Mouse (Mus musculus) forebrain, embryonic 11.5 days (tissue): ENCODE results near the gene Sh2b3. TPM values are rescaled to one million over a fixed set of nuclear protein-coding genes. Genes with fewer than 3 reads are reported as not detected.
A peak's percentile ranks its signal among the peaks of the same experiment; 100 is the strongest.
"Not testable (repeated sequence)": the region's sequence is repeated elsewhere in the genome, so short reads cannot be mapped to it uniquely, and the experiment has no call there.

Experiments used
- ATAC-seq: fragments of 200-750 bp; cut with Nextera tagmentation; replicated peaks from 2 replicates; pipeline ENCODE4 v1.8.0; 2017; ENCODE audit warnings: moderate TSS enrichment; ENCODE audit not compliant: low FRiP score
- DNase-seq: peaks from one replicate; pipeline ENCODE4 v3.0.0-alpha.2; 2017; ENCODE audit warnings: low spot score
- H3K27ac ChIP-seq: fragments of 300-500 bp; sonication (generic); 2 replicates; pipeline ENCODE4 v1.5.1; 2014; ENCODE audit warnings: low read depth, low read length
- H3K27me3 ChIP-seq: fragments of 300-500 bp; sonication (generic); 2 replicates; pipeline ENCODE4 v1.6.1; 2014; ENCODE audit warnings: mild to moderate bottlenecking, low read length, mixed read lengths; ENCODE audit not compliant: control insufficient read depth, insufficient read depth
- H3K36me3 ChIP-seq: fragments of 300-500 bp; sonication (generic); 2 replicates; pipeline ENCODE4 v1.6.1; 2014; ENCODE audit warnings: mild to moderate bottlenecking, low read length, moderate library complexity, mixed read lengths; ENCODE audit not compliant: control insufficient read depth, insufficient read depth
- H3K4me1 ChIP-seq: fragments of 300-500 bp; sonication (generic); replicated peaks from 2 replicates; pipeline ENCODE4 v1.6.1; 2014; ENCODE audit warnings: low read length, mixed read lengths; ENCODE audit not compliant: control insufficient read depth, insufficient read depth
- H3K4me2 ChIP-seq: fragments of 300-500 bp; sonication (generic); 2 replicates; pipeline ENCODE4 v1.6.1; 2014; ENCODE audit warnings: low read depth, mild to moderate bottlenecking, low read length, moderate library complexity, mixed read lengths; ENCODE audit not compliant: severe bottlenecking
- H3K4me3 ChIP-seq: fragments of 300-500 bp; sonication (generic); 2 replicates; pipeline ENCODE4 v1.5.1; 2014; ENCODE audit warnings: low read depth, low read length
- H3K9ac ChIP-seq: fragments of 300-500 bp; sonication (generic); 2 replicates; pipeline ENCODE4 v1.6.1; 2014; ENCODE audit warnings: low read length
- H3K9me3 ChIP-seq: fragments of 300-500 bp; sonication (generic); 2 replicates; pipeline ENCODE4 v1.6.1; 2016; ENCODE audit warnings: low read length, mixed read lengths; ENCODE audit not compliant: control insufficient read depth
- WGBS: fragments of 180-500 bp; shearing (Covaris S2); extraction: QIAGEN DNeasy Blood & Tissue Kit; methylation state at CpG from one replicate; pipeline ENCODE4 v1.1.7; 2014; 5-methylcytosine and 5-hydroxymethylcytosine counted together
- polyA plus RNA-seq: library from polyadenylated mRNA; unstranded; fragments of >200 nt; fragmentation: Nextera tagmentation; extraction: Ambion mirVana; gene quantifications from 2 replicates; pipeline ENCODE4 v1.2.1, GENCODE M21; 2014

The Sh2b3 gene
- polyA plus RNA-seq, 1 experiment from 2014 or later = 9.8 TPM

- Histone ChIP-seq H3K9ac (peak overlapping the region; percentile 86), H3K4me1 (peaks cover 19% of the 10 kb centered on the region), H3K4me3 (peak overlapping the region; percentile 85), H3K9me3 (no peaks in the 10 kb centered on the region), H3K36me3 (peaks cover 15% of the 10 kb centered on the region; the same call in 1 of the 2 replicates), H3K4me2 (peak overlapping the region; percentile 57), H3K27ac (peak overlapping the region; percentile 25; the same call in 1 of the 2 replicates), H3K27me3 (no peaks in the 10 kb centered on the region)
- ATAC-seq (no peak), DNase-seq (no peak)
- 43% methylated on average over 20 of the region's 20 CpGs for WGBS
These were observed 12.3 kb upstream of the Sh2b3 start for GRCm38 (mm10) chr5:121849478-121850349.

- Histone ChIP-seq H3K27me3 (peaks cover 6% of the 10 kb centered on the region), H3K36me3 (peaks cover 15% of the 10 kb centered on the region; the same call in 1 of the 2 replicates), H3K4me1 (peaks cover 17% of the 10 kb centered on the region), H3K27ac (peak within 1 kb of the TSS; percentile 37; the same call in 1 of the 2 replicates), H3K9me3 (no peaks in the 10 kb centered on the region), H3K9ac (peak within 1 kb of the TSS; percentile 86), H3K4me2 (peak within 1 kb of the TSS; percentile 71), H3K4me3 (peak within 1 kb of the TSS; percentile 85)
- WGBS = under 1% methylated on average over 33 of the region's 42 CpGs
- DNase-seq (peak; percentile 98), ATAC-seq (peak; percentile 95)
These were observed 11.3 kb upstream of the Sh2b3 start, which contains the start of gene Pheta1 for GRCm38 (mm10) chr5:121848743-121849142. Gene Pheta1, plus strand, starts transcription at chr5:121848984.

- peak overlapping the region; percentile 86 for H3K9ac ChIP-seq
- H3K27me3 ChIP-seq = peaks cover 13% of the 10 kb centered on the region
- ATAC-seq (peak; percentile 32; the same call in 1 of the 2 replicates), DNase-seq (peak; percentile 77)
- WGBS = 1% methylated on average over 17 of the region's 17 CpGs
- H3K27ac ChIP-seq = 0 out of 2 replicates have a peak overlapping the region, but pooled peaks have one; percentile 37
- H3K9me3 ChIP-seq = no peaks in the 10 kb centered on the region
- peaks cover 13% of the 10 kb centered on the region; the same call in 1 of the 2 replicates for H3K36me3 ChIP-seq
- H3K4me3 ChIP-seq = peak overlapping the region; percentile 85
- H3K4me2 ChIP-seq = peak overlapping the region; percentile 71
- peaks cover 17% of the 10 kb centered on the region for H3K4me1 ChIP-seq
These were observed 10.6 kb upstream of the Sh2b3 start for GRCm38 (mm10) chr5:121848035-121848519.

- DNase-seq, H3K27ac ChIP-seq, ATAC-seq, H3K9ac ChIP-seq, H3K4me2 ChIP-seq, H3K36me3 ChIP-seq, H3K4me3 ChIP-seq, H3K9me3 ChIP-seq: not testable (repeated sequence)
- 87% methylated on average over 3 of the region's 3 CpGs for WGBS
- peaks cover 19% of the 10 kb centered on the region for H3K27me3 ChIP-seq
- peaks cover 17% of the 10 kb centered on the region for H3K4me1 ChIP-seq
These were observed 9.8 kb upstream of the Sh2b3 start for GRCm38 (mm10) chr5:121847269-121847668.

- ATAC-seq (no peak), DNase-seq (no peak)
- Histone ChIP-seq H3K9ac (no peak overlapping the region), H3K4me1 (peaks cover 17% of the 10 kb centered on the region), H3K36me3 (0 out of 2 replicates have a peak, but pooled peaks cover 3% of the 10 kb centered on the region), H3K9me3 (no peaks in the 10 kb centered on the region), H3K27ac (no peak overlapping the region), H3K27me3 (peaks cover 26% of the 10 kb centered on the region), H3K4me2 (no peak overlapping the region), H3K4me3 (no peak overlapping the region)
- WGBS = 85% methylated on average over 11 of the region's 11 CpGs
These were observed 8.9 kb upstream of the Sh2b3 start for GRCm38 (mm10) chr5:121846322-121846721.

- Histone ChIP-seq H3K27ac (no peak overlapping the region), H3K9ac (no peak overlapping the region), H3K27me3 (peaks cover 26% of the 10 kb centered on the region), H3K4me1 (peaks cover 15% of the 10 kb centered on the region), H3K36me3 (no peaks in the 10 kb centered on the region), H3K9me3 (no peaks in the 10 kb centered on the region), H3K4me2 (no peak overlapping the region), H3K4me3 (no peak overlapping the region)
- ATAC-seq = no peak
- no peak for DNase-seq
- WGBS = 53% methylated on average over 4 of the region's 4 CpGs
These were observed 7.9 kb upstream of the Sh2b3 start for GRCm38 (mm10) chr5:121845361-121845760.

- Histone ChIP-seq H3K36me3 (no peaks in the 10 kb centered on the region), H3K4me3 (no peak overlapping the region), H3K4me2 (peak overlapping the region; percentile 86), H3K9me3 (no peaks in the 10 kb centered on the region), H3K9ac (peak overlapping the region; percentile 70), H3K27me3 (peaks cover 38% of the 10 kb centered on the region), H3K27ac (no peak overlapping the region), H3K4me1 (peaks cover 15% of the 10 kb centered on the region)
- DNase-seq = no peak
- ATAC-seq = no peak
- 18% methylated on average over 17 of the region's 17 CpGs for WGBS
These were observed 5.9 kb upstream of the Sh2b3 start for GRCm38 (mm10) chr5:121843138-121843905.

- peaks cover 16% of the 10 kb centered on the region for H3K4me1 ChIP-seq
- H3K9ac ChIP-seq = peak overlapping the region; percentile 70
- no peak overlapping the region for H3K27ac ChIP-seq
- H3K27me3 ChIP-seq = peaks cover 45% of the 10 kb centered on the region
- peak; percentile 49; the same call in 1 of the 2 replicates for ATAC-seq
- H3K4me2 ChIP-seq = peak overlapping the region; percentile 86
- DNase-seq = peak; percentile 87
- H3K36me3 ChIP-seq = no peaks in the 10 kb centered on the region
- WGBS = under 1% methylated on average over 33 of the region's 33 CpGs
- H3K9me3 ChIP-seq = no peaks in the 10 kb centered on the region
- peak overlapping the region; percentile 40 for H3K4me3 ChIP-seq
These were observed 5.2 kb upstream of the Sh2b3 start for GRCm38 (mm10) chr5:121842665-121843118.
